Mouse (Mus musculus) small intestine, adult 2 months (tissue): Measurements from ENCODE around the gene Sgsm1.

Experiments used
- CTCF ChIP-seq: fragments of 200-500 bp; IDR thresholded peaks from 2 replicates; pipeline ENCODE4 v1.5.1; 2012; ENCODE audit warnings: low read depth, mild to moderate bottlenecking, control low read depth, inconsistent platforms, low read length, moderate library complexity, mixed read lengths; ENCODE audit not compliant: insufficient replicate concordance, insufficient read length; ENCODE audit errors: extremely low read depth
- POLR2A ChIP-seq: fragments of 200-500 bp; IDR thresholded peaks from 2 replicates; pipeline ENCODE4 v1.6.1; 2012; ENCODE audit warnings: low read depth, mild to moderate bottlenecking, control low read depth, inconsistent platforms, low read length, moderate library complexity

DNA sequence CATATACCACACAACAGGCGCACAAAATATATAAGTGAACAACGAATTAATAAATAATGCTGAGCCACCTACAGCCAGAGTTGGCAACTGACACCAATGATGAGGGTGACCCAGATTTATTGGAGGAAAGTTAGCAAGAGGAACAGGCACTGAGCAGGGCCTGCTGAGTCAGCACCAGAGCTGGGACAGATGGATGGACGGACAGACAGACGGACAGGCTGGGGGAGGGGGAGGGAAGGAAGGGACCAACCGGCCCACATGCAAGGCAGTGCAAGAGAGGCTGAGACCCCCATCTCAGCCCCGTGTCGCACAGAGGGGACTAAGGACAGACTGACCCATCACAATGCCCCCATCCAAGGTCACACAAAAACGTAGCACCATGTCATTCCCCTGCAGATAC, 96.5 kb downstream of the Sgsm1 start:
- TF ChIP-seq CTCF (no peak), POLR2A (no peak)
